Mouse (Mus musculus) thymus, adult 2 months (tissue): ENCODE data around the gene Ackr2. TPM values are rescaled to one million over a fixed set of nuclear protein-coding genes. Genes with fewer than 3 reads are reported as not detected.

Experiments used
- DNase-seq: peaks from one replicate; pipeline ENCODE4 v3.0.0; 2021
- H3K27ac ChIP-seq: fragments of 200-500 bp; 2 replicates; pipeline ENCODE4 v1.5.1; 2012; ENCODE audit warnings: low read length, control low read depth; ENCODE audit not compliant: control insufficient read depth, insufficient read depth
- H3K27me3 ChIP-seq: fragments of 200-500 bp; 2 replicates; pipeline ENCODE4 v1.6.1; 2012; ENCODE audit warnings: mild to moderate bottlenecking, low read length, moderate library complexity, mixed read lengths; ENCODE audit not compliant: control insufficient read depth, insufficient read depth
- H3K36me3 ChIP-seq: fragments of 200-500 bp; 2 replicates; pipeline ENCODE4 v1.6.1; 2012; ENCODE audit warnings: mild to moderate bottlenecking, low read length, moderate library complexity; ENCODE audit not compliant: control insufficient read depth, insufficient read depth
- H3K4me1 ChIP-seq: fragments of 200-500 bp; replicated peaks from 2 replicates; pipeline ENCODE4 v1.6.1; 2012; ENCODE audit warnings: low read length; ENCODE audit not compliant: control insufficient read depth, insufficient read depth
- H3K4me3 ChIP-seq: fragments of 200-500 bp; 2 replicates; pipeline ENCODE4 v1.5.1; 2012; ENCODE audit warnings: mild to moderate bottlenecking, low read length, control low read depth, moderate library complexity; ENCODE audit not compliant: control insufficient read depth, insufficient read depth
- CTCF ChIP-seq: fragments of 200-500 bp; IDR thresholded peaks from 2 replicates; pipeline ENCODE4 v1.5.1; 2012; ENCODE audit warnings: mild to moderate bottlenecking, control low read depth, low read length, moderate library complexity, borderline replicate concordance; ENCODE audit not compliant: control insufficient read depth, poor library complexity, insufficient read depth; ENCODE audit errors: extremely low read depth
- POLR2A ChIP-seq: fragments of 200-500 bp; IDR thresholded peaks from 2 replicates; pipeline ENCODE4 v1.6.1; 2012; ENCODE audit warnings: mild to moderate bottlenecking, low read length, control low read depth, moderate library complexity; ENCODE audit not compliant: control insufficient read depth, poor library complexity, insufficient read depth; ENCODE audit errors: extremely low read depth
- WGBS: fragments of 180-500 bp; shearing (Covaris S2); methylation state at CpG from one replicate; pipeline ENCODE4 v1.1.7; 2018; 5-methylcytosine and 5-hydroxymethylcytosine counted together
- polyA plus RNA-seq: library from polyadenylated mRNA; depleted of rRNA; stranded (reverse); fragments of >200 nt; gene quantifications from 2 replicates; pipeline ENCODE4 v1.2.3, GENCODE M21; 2012

Ackr2 gene
- polyA plus RNA-seq, 1 experiment = 1.0 TPM

DNA sequence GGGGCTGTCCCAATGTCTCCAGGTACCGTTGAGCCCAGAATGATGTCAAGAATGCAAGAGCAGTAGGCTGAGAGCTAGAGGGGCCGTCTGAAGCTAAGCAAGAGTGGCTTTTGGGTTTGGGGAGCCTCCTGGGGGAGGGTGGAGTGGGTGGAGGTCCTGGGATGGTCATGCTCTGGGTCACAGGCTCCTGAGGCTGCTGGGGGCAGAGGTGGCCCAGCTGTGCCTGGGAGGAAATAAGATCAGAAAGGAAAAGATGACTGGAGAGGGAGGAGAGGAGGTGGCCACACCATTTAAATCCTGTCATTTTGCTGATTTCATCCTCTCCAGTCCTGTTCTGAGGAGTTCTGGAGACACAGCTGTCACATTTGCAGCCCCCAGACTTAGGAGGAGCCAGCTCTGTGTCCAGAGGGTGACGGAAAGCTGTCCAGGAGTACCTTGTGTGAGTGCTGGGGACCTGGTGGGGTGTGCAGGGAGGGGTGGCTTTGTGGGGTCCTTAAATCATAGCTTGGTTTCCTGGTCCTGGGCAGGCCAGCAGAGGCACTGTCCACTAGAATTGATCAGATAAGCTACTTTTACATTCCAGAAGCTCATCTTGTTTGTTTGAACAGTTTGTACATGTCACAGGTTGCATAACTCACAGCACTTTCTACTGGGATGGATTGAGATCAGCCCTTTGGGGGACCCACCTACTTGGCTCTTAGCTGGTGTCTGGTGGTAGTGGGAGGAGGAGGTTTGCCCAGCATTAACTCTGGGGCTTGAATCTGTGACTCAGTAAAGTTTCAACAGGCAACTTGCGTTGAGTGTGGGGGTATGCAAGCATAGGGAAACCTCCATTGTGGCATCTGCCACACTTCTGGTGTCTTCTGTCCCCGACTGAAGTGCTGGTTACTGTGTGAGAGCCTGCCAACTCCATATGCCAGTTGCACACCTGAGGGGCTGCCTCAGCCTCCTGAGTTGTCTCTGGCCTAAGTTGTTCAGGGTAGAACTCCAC, 3.9 kb downstream of the Ackr2 start:
- DNase-seq = no peak
- no peaks in the 10 kb centered on the region for H3K27me3 ChIP-seq
- H3K27ac ChIP-seq = no peak overlapping the region
- TF ChIP-seq POLR2A (no peak), CTCF (no peak)
- no peak overlapping the region for H3K4me3 ChIP-seq
- no peaks in the 10 kb centered on the region for H3K36me3 ChIP-seq
- 0 out of 2 replicates have a peak, but pooled peaks cover 3% of the 10 kb centered on the region for H3K4me1 ChIP-seq
- 85% methylated on average over 5 of the region's 5 CpGs for WGBS

DNA sequence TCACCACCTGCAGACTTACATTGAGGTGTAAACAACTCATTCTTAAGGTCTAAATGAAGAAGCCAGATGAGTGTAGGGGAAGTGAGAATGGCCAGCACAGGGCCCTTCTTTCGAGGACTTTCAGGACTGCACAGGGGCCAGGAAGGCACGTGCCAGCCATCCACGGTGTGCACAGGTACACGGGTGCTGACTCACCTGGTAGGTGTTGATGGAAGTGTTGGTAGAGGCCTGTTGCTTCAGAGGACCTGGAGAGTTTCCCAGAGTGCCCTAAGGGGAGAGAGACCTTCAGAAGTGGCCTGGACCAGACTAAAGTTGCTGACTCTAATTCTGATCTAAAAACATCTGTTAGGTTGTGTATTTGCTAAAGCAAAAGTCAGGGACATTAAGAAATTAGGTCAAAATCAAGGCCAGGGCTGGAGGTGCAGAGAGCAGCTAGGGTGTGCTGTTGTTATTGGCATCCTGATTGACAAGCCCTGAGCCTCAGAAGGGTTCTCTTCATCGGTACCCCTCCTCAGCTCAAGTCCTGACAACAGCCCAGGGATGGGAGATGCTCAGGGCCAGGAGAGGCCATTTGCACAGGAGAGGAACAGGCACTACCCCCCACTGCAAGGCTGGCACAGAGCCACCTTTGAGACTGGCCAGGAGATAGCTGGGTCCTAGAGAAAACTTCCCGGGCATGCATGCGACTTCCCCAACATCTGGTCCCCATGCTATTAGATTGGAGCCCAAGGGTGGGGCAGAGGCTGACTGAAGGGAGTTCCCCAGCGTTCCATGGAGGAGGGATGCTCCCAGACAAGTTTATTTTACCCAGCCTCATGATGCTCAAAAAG, 5.5 kb downstream of the Ackr2 start:
- Histone ChIP-seq H3K27me3 (no peaks in the 10 kb centered on the region), H3K27ac (no peak overlapping the region), H3K4me3 (no peak overlapping the region), H3K36me3 (no peaks in the 10 kb centered on the region), H3K4me1 (0 out of 2 replicates have a peak, but pooled peaks cover 3% of the 10 kb centered on the region)
- TF ChIP-seq POLR2A (no peak), CTCF (no peak)
- DNase-seq = no peak
- WGBS = 83% methylated on average over 8 of the region's 8 CpGs

DNA sequence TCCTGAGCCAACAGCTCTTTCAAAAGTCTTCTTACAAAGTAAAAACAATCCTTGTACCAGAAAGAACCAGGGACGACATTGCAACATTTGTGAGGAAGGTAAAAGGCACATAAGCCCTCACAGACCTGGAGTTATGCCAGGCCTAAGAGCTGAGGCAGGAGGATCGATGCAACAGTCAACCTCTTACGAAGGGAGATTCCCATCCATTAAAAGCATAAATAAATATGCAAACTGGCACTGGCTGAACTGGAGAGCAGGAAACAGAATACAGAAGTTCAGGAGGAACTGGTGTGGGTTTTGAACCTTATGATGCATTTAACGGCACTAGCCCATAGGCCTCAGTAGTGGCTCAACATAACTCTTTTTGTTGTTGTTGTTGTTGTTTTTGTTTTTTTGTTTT, 6.2 kb downstream of the Ackr2 start:
- TF ChIP-seq POLR2A (no peak), CTCF (no peak)
- Histone ChIP-seq H3K27me3 (no peaks in the 10 kb centered on the region), H3K36me3 (no peaks in the 10 kb centered on the region), H3K4me3 (no peak overlapping the region), H3K4me1 (peaks cover 4% of the 10 kb centered on the region; the same call in 1 of the 2 replicates), H3K27ac (no peak overlapping the region)
- 74% methylated on average over 4 of the region's 4 CpGs for WGBS
- no peak for DNase-seq

DNA sequence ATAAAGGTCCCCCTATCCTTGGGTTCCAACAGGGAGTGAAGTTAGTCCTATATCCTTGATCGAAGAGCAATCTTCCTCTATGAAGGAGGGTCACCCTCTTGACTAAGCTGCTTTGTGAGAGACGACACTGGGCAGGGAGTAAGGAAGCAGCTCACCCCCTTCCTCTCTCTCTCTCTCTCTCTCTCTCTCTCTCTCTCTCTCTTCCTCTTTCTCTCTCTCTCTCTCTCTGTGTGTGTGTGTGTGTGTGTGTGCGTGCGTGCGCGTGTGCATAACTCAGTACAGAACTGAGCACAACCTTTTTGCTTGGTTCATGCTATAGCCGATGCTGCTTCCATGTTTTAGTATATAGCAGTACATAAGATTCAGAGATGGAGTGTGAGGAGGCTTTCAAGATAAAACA, 6.8 kb downstream of the Ackr2 start:
- TF ChIP-seq CTCF (no peak), POLR2A (no peak)
- H3K27me3 ChIP-seq = no peaks in the 10 kb centered on the region
- 81% methylated on average over 7 of the region's 7 CpGs for WGBS
- DNase-seq = no peak
- H3K4me3 ChIP-seq = no peak overlapping the region
- H3K4me1 ChIP-seq = peaks cover 10% of the 10 kb centered on the region
- H3K36me3 ChIP-seq = no peaks in the 10 kb centered on the region
- H3K27ac ChIP-seq = no peak overlapping the region

DNA sequence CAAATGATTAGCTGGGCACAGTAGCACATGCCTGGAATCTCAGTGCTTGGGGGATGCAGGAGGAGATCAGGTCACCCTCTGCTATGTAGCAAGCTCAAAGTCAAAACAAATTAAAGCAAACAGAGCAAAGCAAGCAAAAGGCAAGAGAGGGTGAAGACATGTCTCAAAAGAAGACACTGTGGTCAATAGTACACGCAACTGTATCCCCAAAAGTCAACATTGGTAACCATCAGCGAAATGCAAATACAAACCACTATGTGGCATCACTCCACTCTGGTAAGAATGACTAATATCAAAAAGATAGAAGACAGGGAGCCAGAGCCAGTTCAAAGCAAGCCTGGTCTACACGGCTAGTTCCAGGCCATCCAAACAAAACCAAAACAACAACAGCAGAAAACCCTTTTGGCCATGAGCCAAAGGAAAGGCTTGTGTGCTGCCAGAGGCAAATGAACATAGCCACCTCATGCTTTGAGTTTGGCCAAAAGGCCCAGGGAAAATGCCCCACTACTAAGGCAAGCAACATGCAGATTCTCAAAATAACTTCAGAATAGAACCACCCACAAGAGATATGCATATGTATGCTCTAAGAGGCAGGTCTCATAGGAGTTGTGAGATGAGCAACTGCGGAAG, 7.5 kb downstream of the Ackr2 start:
- whole genome bisulfite sequencing = 97% methylated on average over 4 of the region's 4 CpGs
- Histone ChIP-seq H3K4me1 (peaks cover 9% of the 10 kb centered on the region), H3K36me3 (no peaks in the 10 kb centered on the region), H3K27ac (no peak overlapping the region), H3K27me3 (no peaks in the 10 kb centered on the region), H3K4me3 (no peak overlapping the region)
- TF ChIP-seq CTCF (no peak), POLR2A (no peak)
- DNase-seq = no peak

DNA sequence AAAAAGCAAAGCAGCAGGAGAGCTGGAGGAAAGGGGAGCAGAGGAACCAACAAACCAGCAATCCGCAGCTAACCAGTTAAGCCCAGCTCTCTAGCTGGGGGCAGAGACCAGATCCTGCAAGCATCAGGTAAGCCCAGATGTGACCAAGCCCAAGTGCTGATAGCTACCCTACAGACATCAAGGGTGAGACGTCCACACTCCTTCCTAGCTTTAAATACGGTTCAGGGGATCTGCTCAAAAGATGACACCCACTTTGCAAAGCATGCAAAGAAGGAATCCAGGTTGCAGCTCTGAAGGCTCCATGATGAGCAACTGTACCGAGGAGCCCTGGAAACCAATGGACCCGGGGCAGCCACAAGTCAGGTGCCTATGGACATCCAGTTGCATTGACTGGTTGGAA, 8.3 kb downstream of the Ackr2 start:
- no peak overlapping the region for H3K27ac ChIP-seq
- WGBS = 96% methylated on average over 5 of the region's 5 CpGs
- no peaks in the 10 kb centered on the region for H3K36me3 ChIP-seq
- peaks cover 8% of the 10 kb centered on the region for H3K4me1 ChIP-seq
- TF ChIP-seq POLR2A (no peak), CTCF (no peak)
- no peaks in the 10 kb centered on the region for H3K27me3 ChIP-seq
- DNase-seq = no peak
- no peak overlapping the region for H3K4me3 ChIP-seq
